Mouse (Mus musculus): ENCODE results near the gene Ube2s.
"Not testable (repeated sequence)": the region's sequence is repeated elsewhere in the genome, so short reads cannot be mapped to it uniquely, and the experiment has no call there.

Gene Ube2s

GRCm38 (mm10) chr7:4821690-4822089 lies 9.3 kb upstream of the Ube2s start:
- no peak for DNase-seq (ENCODE audit: low read depth, low spot score)

- not testable (repeated sequence) for DNase-seq (ENCODE audit: low read depth, low spot score)
These were observed 8.5 kb upstream of the Ube2s start for GRCm38 (mm10) chr7:4820925-4821324.

GRCm38 (mm10) chr7:4816559-4816958 lies 4.2 kb upstream of the Ube2s start:
- no peak for DNase-seq (ENCODE audit: low read depth, low spot score)

GRCm38 (mm10) chr7:4813105-4813791 lies 858 bp upstream of the Ube2s start:
- no peak for DNase-seq (ENCODE audit: low read depth, low spot score)

GRCm38 (mm10) chr7:4811842-4812302 lies 518 bp downstream of the Ube2s start:
- no peak for DNase-seq (ENCODE audit: low read depth, low spot score)

GRCm38 (mm10) chr7:4811131-4811530 lies 1.3 kb downstream of the Ube2s start:
- not testable (repeated sequence) for DNase-seq (ENCODE audit: low read depth, low spot score)

- DNase-seq (ENCODE audit: low read depth, low spot score) = no peak
These were observed 5.7 kb downstream of the Ube2s start for GRCm38 (mm10) chr7:4806716-4807115.

GRCm38 (mm10) chr7:4802247-4802646 lies 10.1 kb downstream of the Ube2s start:
- no peak for DNase-seq (ENCODE audit: low read depth, low spot score)

- no peak for DNase-seq (ENCODE audit: low read depth, low spot score)
These were observed 16.5 kb downstream of the Ube2s start for GRCm38 (mm10) chr7:4795767-4796433.

- DNase-seq (ENCODE audit: low read depth, low spot score) = no peak
These were observed 17.7 kb downstream of the Ube2s start for GRCm38 (mm10) chr7:4794631-4795168.

GRCm38 (mm10) chr7:4793674-4794073 lies 18.7 kb downstream of the Ube2s start:
- no peak for DNase-seq (ENCODE audit: low read depth, low spot score)

GRCm38 (mm10) chr7:4793248-4793647 lies 19.1 kb downstream of the Ube2s start:
- not testable (repeated sequence) for DNase-seq (ENCODE audit: low read depth, low spot score)

GRCm38 (mm10) chr7:4792278-4793212 lies 19.8 kb downstream of the Ube2s start, which contains the start of gene Rpl28:
TSS of gene Rpl28 (plus strand) at chr7:4792874.
- DNase-seq (ENCODE audit: low read depth, low spot score) = peak; percentile 95

- no peak for DNase-seq (ENCODE audit: low read depth, low spot score)
These were observed 22.9 kb downstream of the Ube2s start, which contains the start of gene Tmem238 for GRCm38 (mm10) chr7:4789436-4789935. TSS of gene Tmem238 (minus strand) at chr7:4789656.

GRCm38 (mm10) chr7:4788499-4789435 lies 23.6 kb downstream of the Ube2s start:
- no peak for DNase-seq (ENCODE audit: low read depth, low spot score)

- no peak for DNase-seq (ENCODE audit: low read depth, low spot score)
These were observed 28.6 kb downstream of the Ube2s start for GRCm38 (mm10) chr7:4783667-4784268.

GRCm38 (mm10) chr7:4782759-4783158 lies 29.6 kb downstream of the Ube2s start, which contains the start of the genes Il11 and Tmem190:
TSS of gene Il11 (minus strand) at chr7:4782859.
TSS of gene Tmem190 (plus strand) at chr7:4782937.
- no peak for DNase-seq (ENCODE audit: low read depth, low spot score)

- DNase-seq (ENCODE audit: low read depth, low spot score) = no peak
These were observed 30.3 kb downstream of the Ube2s start for GRCm38 (mm10) chr7:4782130-4782529.

GRCm38 (mm10) chr7:4779921-4780320 lies 32.5 kb downstream of the Ube2s start:
- DNase-seq (ENCODE audit: low read depth, low spot score) = no peak
